Mouse (Mus musculus): ENCODE measurements around the gene Dnaja3.
"Not testable (repeated sequence)": the region's sequence is repeated elsewhere in the genome, so short reads cannot be mapped to it uniquely, and the experiment has no call there.

The Dnaja3 gene

DNA sequence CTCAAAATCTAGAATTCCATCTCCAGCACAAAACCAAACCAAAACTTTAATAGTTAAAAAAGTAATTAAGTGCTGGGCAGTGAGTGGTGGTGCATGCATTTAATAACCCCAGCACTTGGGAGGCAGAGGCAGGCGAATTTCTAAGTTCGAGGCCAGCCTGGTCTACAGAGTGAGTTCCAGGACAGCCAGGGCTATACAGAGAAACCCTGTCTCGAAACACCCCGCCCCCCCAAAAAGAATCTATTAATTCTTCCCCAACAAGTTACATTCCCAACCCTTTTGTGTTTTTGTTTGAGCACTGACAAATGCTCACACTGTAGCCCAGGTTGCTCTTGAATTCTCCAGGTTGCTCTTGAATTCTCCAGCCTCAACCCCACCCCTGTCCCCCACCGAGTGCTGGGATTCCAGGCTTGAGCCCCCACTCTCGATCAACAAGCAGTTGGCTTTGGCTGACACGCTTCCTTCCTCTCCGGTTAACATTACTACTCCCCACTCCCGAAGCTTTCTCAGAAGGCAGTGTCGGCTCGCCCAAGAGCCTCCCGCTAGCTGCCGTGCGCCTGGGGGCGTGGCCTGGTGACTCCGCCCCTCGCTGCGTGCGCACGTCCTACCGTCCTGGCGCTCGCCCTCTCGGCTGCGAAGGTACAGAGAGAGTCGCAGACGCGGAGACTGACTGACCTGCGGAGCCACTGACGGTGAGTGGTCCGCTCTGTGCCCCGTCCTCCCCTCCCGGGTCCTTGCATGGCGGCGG, 86.2 kb downstream of the Dnaja3 start, which contains the start of gene Hmox2:
TSS of gene Hmox2 (plus strand) at position 582 of the 748 bp plus-strand sequence.
- peak; percentile 86 for DNase-seq (ENCODE audit: low read depth)

DNA sequence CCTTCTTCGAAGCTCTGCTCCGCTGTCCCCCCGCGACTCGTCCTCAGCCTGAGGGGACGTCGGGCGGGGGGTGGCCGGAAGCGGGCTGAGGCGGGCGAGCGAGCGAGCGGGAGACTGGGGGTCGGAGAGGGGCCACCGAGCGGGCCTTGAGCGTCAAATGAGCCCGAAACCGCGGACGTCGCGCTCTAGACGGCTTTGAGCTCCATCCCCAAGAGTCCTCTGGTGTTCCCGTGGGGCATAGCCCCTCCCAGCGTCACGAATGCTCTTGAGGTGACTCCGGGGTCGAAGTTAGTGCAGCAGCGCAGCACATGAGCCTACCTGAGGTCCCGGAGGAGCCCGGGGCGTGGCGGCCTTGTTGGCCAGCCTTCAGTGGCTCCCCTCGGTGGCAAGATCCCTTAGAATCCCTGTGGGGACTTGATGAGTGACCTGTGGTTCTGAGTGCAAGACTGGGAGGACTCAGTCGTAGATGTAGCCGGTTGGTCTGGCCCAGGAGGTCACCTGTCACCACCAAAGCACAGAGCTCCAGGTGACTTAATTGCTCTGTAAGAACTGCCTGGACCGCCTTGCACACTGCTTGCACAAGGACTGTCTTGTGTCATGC, 86.8 kb downstream of the Dnaja3 start:
- DNase-seq (ENCODE audit: low read depth): no peak

GRCm38 (mm10) chr16:4727526-4727925, 87.7 kb downstream of the Dnaja3 start:
- no peak for DNase-seq (ENCODE audit: low read depth)

DNA sequence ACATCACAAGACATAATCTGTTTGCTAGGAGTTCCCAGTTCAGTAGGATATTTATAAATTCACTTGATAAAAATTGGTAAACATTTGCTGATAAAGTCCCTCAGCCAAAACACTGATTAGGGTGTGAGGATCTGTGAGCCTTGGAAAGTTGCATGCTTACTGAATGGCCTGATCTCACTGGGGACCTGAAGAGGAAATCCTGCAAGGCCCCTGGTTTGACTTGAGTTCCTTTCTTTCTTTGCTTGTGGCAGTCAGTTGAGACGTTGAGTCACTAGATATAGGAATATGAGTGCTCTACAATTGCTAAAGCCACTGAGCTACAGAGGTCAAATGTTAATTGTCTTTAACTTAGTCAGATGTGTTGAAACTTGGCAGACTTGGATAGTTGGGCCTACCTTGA, 88.2 kb downstream of the Dnaja3 start:
- no peak for DNase-seq (ENCODE audit: low read depth)

DNA sequence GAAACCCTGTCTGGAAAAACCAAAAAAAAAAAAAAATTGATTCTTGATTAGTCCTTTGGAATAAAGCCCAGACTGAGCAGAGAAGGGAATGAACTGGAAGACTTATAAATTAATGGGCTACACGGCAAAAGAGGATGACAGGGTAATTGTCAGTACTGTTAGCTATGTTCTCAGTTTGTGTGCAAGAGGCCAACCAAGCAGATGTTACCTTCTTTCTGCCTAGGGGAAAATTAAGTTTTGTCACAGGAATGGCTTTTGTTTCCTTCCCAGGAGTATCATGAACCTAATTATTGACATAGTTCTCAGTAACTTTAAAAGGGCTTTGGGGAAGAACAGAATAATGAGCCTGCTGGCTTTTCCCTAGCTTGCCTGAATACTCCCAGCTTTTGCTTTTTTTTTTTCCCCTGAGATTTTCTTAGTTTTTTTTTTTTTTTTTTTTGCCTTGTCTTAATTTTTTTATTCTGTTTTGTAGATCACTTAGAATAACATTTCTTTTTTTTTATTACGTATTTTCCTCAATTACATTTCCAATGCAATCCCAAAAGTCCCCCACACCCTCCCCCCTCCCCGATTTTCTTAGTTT, 91.1 kb downstream of the Dnaja3 start:
- no peak for DNase-seq (ENCODE audit: low read depth)

DNA sequence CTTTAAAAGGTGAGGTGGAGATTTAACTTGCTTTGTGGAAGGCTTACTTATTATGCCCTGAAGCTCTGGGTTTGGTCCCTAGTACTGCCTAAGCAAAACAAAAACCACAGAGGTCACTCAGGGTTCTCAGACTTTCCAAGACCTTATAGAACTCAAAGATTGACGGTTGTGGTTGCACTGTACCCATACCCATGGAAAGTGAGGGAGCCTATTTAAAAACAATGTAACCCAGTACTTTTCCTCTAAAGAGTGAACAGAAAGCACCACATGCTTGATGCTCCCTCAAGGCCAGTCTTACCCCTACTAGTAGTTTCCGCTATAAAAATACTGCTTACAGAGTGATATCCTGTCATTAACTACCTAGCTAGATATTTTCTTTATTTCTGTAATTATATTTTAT, 96.5 kb downstream of the Dnaja3 start:
- no peak for DNase-seq (ENCODE audit: low read depth)

- DNase-seq (ENCODE audit: low read depth): no peak
These were observed 100.2 kb downstream of the Dnaja3 start for GRCm38 (mm10) chr16:4739994-4740393.

- DNase-seq (ENCODE audit: low read depth): no peak
These were observed 102.4 kb downstream of the Dnaja3 start for GRCm38 (mm10) chr16:4742186-4742585.

- no peak for DNase-seq (ENCODE audit: low read depth)
These were observed 112.4 kb downstream of the Dnaja3 start for GRCm38 (mm10) chr16:4752155-4752554.

GRCm38 (mm10) chr16:4754045-4754444, 114.3 kb downstream of the Dnaja3 start:
- DNase-seq (ENCODE audit: low read depth): no peak

DNA sequence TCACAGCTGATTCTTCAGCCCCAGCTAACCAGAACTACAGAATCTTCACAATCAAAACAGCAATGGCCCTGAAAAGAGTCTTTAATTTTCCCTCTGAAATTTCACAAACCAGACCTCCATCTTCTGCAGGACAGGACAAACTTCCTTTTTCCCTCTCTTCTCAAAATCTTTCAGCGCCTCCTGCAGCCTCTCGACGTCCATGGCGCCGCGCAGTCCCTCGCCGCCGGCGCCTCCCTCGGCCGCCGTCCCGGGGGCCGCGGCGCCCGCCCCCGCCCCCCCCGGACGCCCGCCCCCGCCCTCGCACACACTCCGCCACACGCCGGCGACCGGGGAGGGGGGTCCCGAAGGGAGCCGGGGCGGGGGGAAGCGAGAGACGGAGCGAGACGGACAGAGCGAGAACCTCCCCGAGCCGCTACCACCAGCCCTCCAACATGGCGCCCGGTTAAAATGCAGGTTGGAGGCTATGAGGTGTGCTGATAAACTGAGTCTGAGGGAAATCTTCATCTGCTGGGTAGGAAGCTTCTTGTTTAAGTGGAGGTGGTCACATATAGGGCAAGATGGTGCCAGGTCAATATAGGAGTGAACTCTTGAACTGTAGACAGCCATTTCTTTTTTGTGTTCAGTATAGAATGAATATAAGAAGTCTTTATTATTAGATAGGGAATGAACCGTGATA, 117.0 kb downstream of the Dnaja3 start:
- not testable (repeated sequence) for DNase-seq (ENCODE audit: low read depth)
